Mouse (Mus musculus) embryonic stem cell, embryonic (primary cell): ENCODE results near the gene Myo15.

ENCODE experiments used
- CTCF ChIA-PET, 4 experiments: fragments of 300-600 bp in 2 of 4; fragments of 350-600 bp in 2 of 4; sonication (Branson Sonifier 250); formaldehyde crosslinking; loops; one replicate each; lab custom pipeline; 2022; ENCODE audit warnings: inconsistent platforms in 2 of 4; lab: Charles Lee
- POLR2A ChIA-PET, 4 experiments: fragments of 300-600 bp in 2 of 4; fragments of 350-600 bp in 2 of 4; sonication (Branson Sonifier 250); formaldehyde crosslinking; loops; one replicate each; lab custom pipeline; 2022; ENCODE audit warnings: antibody characterized with exemption in 4 of 4, inconsistent platforms in 1 of 4; lab: Charles Lee

Myo15 gene

GRCm38 (mm10) chr11:60469039-60469438 lies at the start of gene Myo15:
Gene Myo15, plus strand, starts transcription at chr11:60469339.
- POLR2A ChIA-PET = interaction anchor here in 2 of 4 experiments (0.7 to 4.2 kb wide), 19 partner anchors 8 to 161 kb away, joined by 3 to 36 read pairs (median 8); partner anchors contain the start of genes Drg2 (in 2 of the 2), Gid4 (in 2 of the 2), Alkbh5 (in 1 of the 2) and Atpaf2 (in 1 of the 2)
- CTCF ChIA-PET = interaction anchor here in 2 of 4 experiments (0.9 to 1.2 kb wide), 3 partner anchors 8 to 269 kb away, joined by 3 to 4 read pairs (median 4); no protein-coding TSS in a partner anchor

GRCm38 (mm10) chr11:60422046-60422668 lies 47.0 kb upstream of the Myo15 start:
- ChIA-PET POLR2A (interaction anchor here in 2 of 4 experiments (0.5 to 2.3 kb wide), 15 partner anchors 9 to 917 kb away, joined by 3 to 11 read pairs (median 4); partner anchors contain the start of genes Aldh3a2 (in 1 of the 2), Alkbh5 (in 1 of the 2), Drc3 (in 1 of the 2) and Drg2 (in 1 of the 2)), CTCF (interaction anchor here in 1 of 4 experiments (1.3 kb wide), 1 partner anchor 115 kb away, joined by 5 read pairs; no protein-coding TSS in a partner anchor)

- ChIA-PET POLR2A (interaction anchor here in 3 of 4 experiments (0.6 to 2.3 kb wide), 20 partner anchors 10 to 844 kb away, joined by 3 to 11 read pairs (median 4); partner anchors contain the start of genes Drg2 (in 2 of the 3), Aldh3a2 (in 1 of the 3), Alkbh5 (in 1 of the 3) and Drc3 (in 1 of the 3)), CTCF (interaction anchor here in 2 of 4 experiments (0.9 to 1.3 kb wide), 4 partner anchors 43 to 223 kb away, joined by 3 to 5 read pairs (median 4); no protein-coding TSS in a partner anchor)
These were observed 46.1 kb upstream of the Myo15 start for GRCm38 (mm10) chr11:60423006-60423405.

- ChIA-PET CTCF (no interaction called here), POLR2A (interaction anchor here in 3 of 4 experiments (0.7 to 4.6 kb wide), 6 partner anchors 9 to 1018 kb away, joined by 3 to 23 read pairs (median 6); partner anchors contain the start of genes Atpaf2 (in 2 of the 3) and Gid4 (in 1 of the 3))
These were observed 42.7 kb upstream of the Myo15 start for GRCm38 (mm10) chr11:60426417-60426816.

- ChIA-PET CTCF (interaction anchor here in 2 of 4 experiments (0.6 to 0.9 kb wide), 2 partner anchors 47 to 63 kb away, joined by 3 read pairs; no protein-coding TSS in a partner anchor), POLR2A (interaction anchor here in 2 of 4 experiments (0.9 to 4.6 kb wide), 7 partner anchors 9 to 74 kb away, joined by 3 to 23 read pairs (median 5); partner anchors contain the start of genes Atpaf2 (in 1 of the 2), Drc3 (in 1 of the 2) and Gid4 (in 1 of the 2))
These were observed 41.5 kb upstream of the Myo15 start for GRCm38 (mm10) chr11:60427628-60428027.

- CTCF ChIA-PET = no interaction called here
These were observed 35.6 kb upstream of the Myo15 start for GRCm38 (mm10) chr11:60433501-60433900.

GRCm38 (mm10) chr11:60435133-60435532 lies 34.0 kb upstream of the Myo15 start:
- POLR2A ChIA-PET = interaction anchor here in 2 of 4 experiments (2.0 to 5.3 kb wide), 4 partner anchors 9 to 18 kb away, joined by 6 to 29 read pairs (median 14); partner anchors contain the start of genes Atpaf2 (in 2 of the 2) and Gid4 (in 2 of the 2)
- CTCF ChIA-PET = interaction anchor here in 1 of 4 experiments (0.6 kb wide), 1 partner anchor 72 kb away, joined by 3 read pairs; no protein-coding TSS in a partner anchor

More at GRCm38 (mm10) chr11:60433501-60433900, 35.6 kb upstream of the Myo15 start:
- POLR2A ChIA-PET = interaction anchor here in 3 of 4 experiments (0.7 to 5.3 kb wide), 12 partner anchors 10 to 218 kb away, joined by 3 to 29 read pairs (median 4); partner anchors contain the start of genes Gid4 (in 3 of the 3), Alkbh5 (in 1 of the 3), Atpaf2 (in 1 of the 3) and Drg2 (in 1 of the 3)

GRCm38 (mm10) chr11:60436618-60437017 lies 32.5 kb upstream of the Myo15 start:
- CTCF ChIA-PET = interaction anchor here in 2 of 4 experiments (0.6 to 1.3 kb wide), 2 partner anchors 30 to 57 kb away, joined by 3 to 6 read pairs; no protein-coding TSS in a partner anchor
- POLR2A ChIA-PET = interaction anchor here in 2 of 4 experiments (0.5 to 4.2 kb wide), 12 partner anchors 8 to 237 kb away, joined by 3 to 18 read pairs (median 8); partner anchors contain the start of genes Atpaf2 (in 2 of the 2), Gid4 (in 2 of the 2) and Drg2 (in 1 of the 2)

- ChIA-PET POLR2A (interaction anchor here in 3 of 4 experiments (0.7 to 4.2 kb wide), 22 partner anchors 8 to 344 kb away, joined by 3 to 25 read pairs (median 4); partner anchors contain the start of genes Drg2 (in 3 of the 3), Atpaf2 (in 2 of the 3), Gid4 (in 2 of the 3) and Drc3 (in 1 of the 3)), CTCF (interaction anchor here in 1 of 4 experiments (1.5 to 2.0 kb wide), 2 partner anchors 15 to 26 kb away, joined by 4 to 5 read pairs; partner anchors contain the start of gene Drg2)
These were observed 29.5 kb upstream of the Myo15 start for GRCm38 (mm10) chr11:60439621-60440020.

- CTCF ChIA-PET = interaction anchor here in 2 of 4 experiments (0.6 to 2.0 kb wide), 4 partner anchors 11 to 54 kb away, joined by 4 to 10 read pairs (median 6); partner anchors contain the start of gene Drg2 (in 1 of the 2)
- POLR2A ChIA-PET = interaction anchor here in 3 of 4 experiments (0.7 to 5.2 kb wide), 27 partner anchors 8 to 343 kb away, joined by 3 to 25 read pairs (median 4); partner anchors contain the start of genes Drg2 (in 3 of the 3), Atpaf2 (in 2 of the 3), Gid4 (in 2 of the 3) and Drc3 (in 1 of the 3)
These were observed 29.0 kb upstream of the Myo15 start for GRCm38 (mm10) chr11:60440176-60440575.

GRCm38 (mm10) chr11:60442896-60443295 lies 26.2 kb upstream of the Myo15 start:
- CTCF ChIA-PET = interaction anchor here in 1 of 4 experiments (1.5 to 2.5 kb wide), 2 partner anchors 11 to 30 kb away, joined by 6 to 9 read pairs; partner anchors contain the start of gene Drg2
- POLR2A ChIA-PET = interaction anchor here in 2 of 4 experiments (1.2 to 5.3 kb wide), 12 partner anchors 9 to 95 kb away, joined by 3 to 52 read pairs (median 17); partner anchors contain the start of genes Drg2 (in 2 of the 2), Alkbh5 (in 1 of the 2), Atpaf2 (in 1 of the 2) and Gid4 (in 1 of the 2)

GRCm38 (mm10) chr11:60444007-60444406 lies 25.1 kb upstream of the Myo15 start:
- POLR2A ChIA-PET = interaction anchor here (0.6 to 5.3 kb wide), 44 partner anchors 8 to 456 kb away, joined by 3 to 52 read pairs (median 5); partner anchors contain the start of genes Drg2 (in 4 of the 4), Alkbh5 (in 2 of the 4), Atpaf2 (in 2 of the 4) and Drc3 (in 2 of the 4)
- CTCF ChIA-PET = interaction anchor here (0.5 to 2.5 kb wide), 14 partner anchors 10 to 970 kb away, joined by 3 to 9 read pairs (median 4); partner anchors contain the start of genes Drg2 (in 2 of the 4), Gid4 (in 1 of the 4) and Rai1 (in 1 of the 4)

GRCm38 (mm10) chr11:60454080-60454744 lies 14.9 kb upstream of the Myo15 start, which contains the start of gene Drg2:
Gene Drg2, plus strand, starts transcription at chr11:60454591.
- ChIA-PET POLR2A (interaction anchor here (0.5 to 3.4 kb wide), 48 partner anchors 8 to 425 kb away, joined by 3 to 52 read pairs (median 5); partner anchors contain the start of genes Gid4 (in 3 of the 4), Atpaf2 (in 2 of the 4), Drc3 (in 2 of the 4) and Myo15 (in 2 of the 4)), CTCF (interaction anchor here in 3 of 4 experiments (0.6 to 1.7 kb wide), 10 partner anchors 10 to 1081 kb away, joined by 3 to 9 read pairs (median 5); partner anchors contain the start of gene Atpaf2 (in 1 of the 3))

GRCm38 (mm10) chr11:60454745-60455087 lies 14.4 kb upstream of the Myo15 start:
- POLR2A ChIA-PET = interaction anchor here (0.5 to 3.4 kb wide), 44 partner anchors 7 to 425 kb away, joined by 3 to 52 read pairs (median 5); partner anchors contain the start of genes Gid4 (in 3 of the 4), Atpaf2 (in 2 of the 4), Myo15 (in 2 of the 4) and Alkbh5 (in 1 of the 4)

GRCm38 (mm10) chr11:60457973-60458372 lies 11.2 kb upstream of the Myo15 start:
- CTCF ChIA-PET = interaction anchor here in 1 of 4 experiments (0.7 kb wide), 1 partner anchor 16 kb away, joined by 8 read pairs; no protein-coding TSS in a partner anchor
- POLR2A ChIA-PET = interaction anchor here in 2 of 4 experiments (0.7 to 2.0 kb wide), 4 partner anchors 8 to 72 kb away, joined by 3 to 5 read pairs (median 4); partner anchors contain the start of gene Myo15 (in 1 of the 2)

More at GRCm38 (mm10) chr11:60454745-60455087, 14.4 kb upstream of the Myo15 start:
- CTCF ChIA-PET = interaction anchor here in 3 of 4 experiments (0.7 to 1.7 kb wide), 9 partner anchors 11 to 147 kb away, joined by 3 to 9 read pairs (median 5); partner anchors contain the start of gene Atpaf2 (in 1 of the 3)
